Mouse (Mus musculus) kidney, adult 11 months (tissue): ENCODE data around the gene Lmntd1.

ENCODE experiments used
- DNase-seq: peaks from one replicate; pipeline ENCODE4 v3.0.0; 2022

Lmntd1 gene

GRCm38 (mm10) chr6:145604648-145605047 is 9.5 kb downstream of the Lmntd1 start:
- no peak for DNase-seq

GRCm38 (mm10) chr6:145604126-145604525 is 10.0 kb downstream of the Lmntd1 start:
- DNase-seq: no peak

GRCm38 (mm10) chr6:145598794-145599555 is 15.1 kb downstream of the Lmntd1 start:
- DNase-seq: peak; percentile 14

GRCm38 (mm10) chr6:145595905-145596304 is 18.2 kb downstream of the Lmntd1 start:
- DNase-seq: no peak

- DNase-seq: no peak
Measured at GRCm38 (mm10) chr6:145593991-145594390, 20.1 kb downstream of the Lmntd1 start.

- no peak for DNase-seq
Measured at GRCm38 (mm10) chr6:145592531-145592998, 21.6 kb downstream of the Lmntd1 start.

- DNase-seq: no peak
Measured at GRCm38 (mm10) chr6:145592036-145592435, 22.1 kb downstream of the Lmntd1 start.

- DNase-seq: no peak
Measured at GRCm38 (mm10) chr6:145591578-145591977, 22.5 kb downstream of the Lmntd1 start.

- DNase-seq: no peak
Measured at GRCm38 (mm10) chr6:145590501-145591293, 23.4 kb downstream of the Lmntd1 start.

- DNase-seq: no peak
Measured at GRCm38 (mm10) chr6:145585052-145585973, 28.8 kb downstream of the Lmntd1 start.

- DNase-seq: no peak
Measured at GRCm38 (mm10) chr6:145581366-145582170, 32.6 kb downstream of the Lmntd1 start.

- DNase-seq: no peak
Measured at GRCm38 (mm10) chr6:145579761-145580160, 34.4 kb downstream of the Lmntd1 start.

GRCm38 (mm10) chr6:145578457-145579185 is 35.5 kb downstream of the Lmntd1 start:
- DNase-seq: peak; percentile 43

- no peak for DNase-seq
Measured at GRCm38 (mm10) chr6:145576762-145577161, 37.4 kb downstream of the Lmntd1 start.

- no peak for DNase-seq
Measured at GRCm38 (mm10) chr6:145573250-145574013, 40.7 kb downstream of the Lmntd1 start.

GRCm38 (mm10) chr6:145568701-145569100 is 45.4 kb downstream of the Lmntd1 start:
- DNase-seq: no peak

GRCm38 (mm10) chr6:145567832-145568231 is 46.3 kb downstream of the Lmntd1 start:
- no peak for DNase-seq

GRCm38 (mm10) chr6:145567296-145567695 is 46.8 kb downstream of the Lmntd1 start:
- DNase-seq: no peak

GRCm38 (mm10) chr6:145565663-145566062 is 48.5 kb downstream of the Lmntd1 start:
- DNase-seq: no peak

GRCm38 (mm10) chr6:145564671-145565070 is 49.4 kb downstream of the Lmntd1 start:
- no peak for DNase-seq
